Mouse (Mus musculus): Measurements from ENCODE around the gene Unkl. TPM values are rescaled to one million over a fixed set of nuclear protein-coding genes. Genes with fewer than 3 reads are reported as not detected.

The Unkl gene
- total RNA-seq, 2 experiments from 2014 or later, result 32.0 to 33.7 TPM

GRCm38 (mm10) chr17:25253760-25254159 is 65.6 kb downstream of the Unkl start:
- DNase-seq (ENCODE audit: low spot score in 2 of 2), result peak; percentile 52 to 58

- no peak for DNase-seq (ENCODE audit: low spot score in 2 of 2)
Measured at GRCm38 (mm10) chr17:25255110-25255509, 66.9 kb downstream of the Unkl start.

- no peak for DNase-seq (ENCODE audit: low spot score in 2 of 2)
Measured at GRCm38 (mm10) chr17:25256140-25256754, 68.0 kb downstream of the Unkl start, which contains the start of gene Baiap3. Gene Baiap3, minus strand, starts transcription at chr17:25256364.

- DNase-seq (ENCODE audit: low spot score in 2 of 2), result no peak
Measured at GRCm38 (mm10) chr17:25257804-25258261, 69.6 kb downstream of the Unkl start.

- peak; percentile 44 to 60 for DNase-seq (ENCODE audit: low spot score in 2 of 2)
Measured at GRCm38 (mm10) chr17:25264453-25264852, 76.3 kb downstream of the Unkl start.

GRCm38 (mm10) chr17:25270795-25271335 is 82.7 kb downstream of the Unkl start:
- DNase-seq (ENCODE audit: low spot score in 2 of 2), result no peak

- DNase-seq (ENCODE audit: low spot score in 2 of 2), result no peak
Measured at GRCm38 (mm10) chr17:25272326-25272725, 84.1 kb downstream of the Unkl start.

- DNase-seq (ENCODE audit: low spot score in 2 of 2), result peak; percentile 64 to 95
Measured at GRCm38 (mm10) chr17:25272951-25273705, 84.9 kb downstream of the Unkl start.

GRCm38 (mm10) chr17:25273706-25274501 is 85.7 kb downstream of the Unkl start:
- peak; percentile 98 to 99 for DNase-seq (ENCODE audit: low spot score in 2 of 2)

- peak in 1 of 2 experiments; percentile 17 for DNase-seq (ENCODE audit: low spot score in 2 of 2)
Measured at GRCm38 (mm10) chr17:25274571-25275346, 86.6 kb downstream of the Unkl start, which contains the start of gene Ube2i. Gene Ube2i, minus strand, starts transcription at chr17:25274622.

GRCm38 (mm10) chr17:25275833-25276232 is 87.6 kb downstream of the Unkl start:
- DNase-seq (ENCODE audit: low spot score in 2 of 2), result no peak

- DNase-seq (ENCODE audit: low spot score in 2 of 2), result no peak
Measured at GRCm38 (mm10) chr17:25282133-25282532, 93.9 kb downstream of the Unkl start.

Small RNA genes within 50 kb of the gene (microRNA-seq; reads per million reads assigned to microRNA genes)
- gene Mir3547, result 26.7 to 28.8 reads per million in 2 experiments

Other genes starting within 250 kb of the Unkl start
- 10 to 100 TPM; 13.0 to 14.1 TPM for gene Jpt2, start 227.7 kb upstream of the Unkl start, total RNA-seq (2021)
- 10 to 100 TPM; 27.2 to 28.9 TPM for gene Cramp1l, start 172.6 kb upstream of the Unkl start, total RNA-seq (2021)
- 10 to 100 TPM; 25.6 to 30.1 TPM for gene Ift140, start 172.3 kb upstream of the Unkl start, total RNA-seq (2021)
- gene Tmem204, start 104.8 kb upstream of the Unkl start, total RNA-seq (2021), result 1 to 10 TPM; 7.4 to 7.9 TPM
- 10 to 100 TPM; 36.5 to 43.3 TPM for gene Telo2, start 72.4 kb upstream of the Unkl start, total RNA-seq (2021)
- 1 to 10 TPM in 1 of 2 experiments, under 1 TPM in 1; 0.89 to 1.4 TPM for gene Ptx4, start 67.6 kb upstream of the Unkl start, total RNA-seq (2021)
- 10 to 100 TPM; 40.3 to 46.5 TPM for gene Clcn7, start 55.0 kb upstream of the Unkl start, total RNA-seq (2021)
- gene Ccdc154, start 25.9 kb upstream of the Unkl start, total RNA-seq (2021), result under 1 TPM in 1 of 2 experiments, not detected in 1; 0.18 TPM
- not detected for gene Gm38655, start 12.9 kb upstream of the Unkl start, total RNA-seq (2021)
- gene BC003965, start 3.8 kb upstream of the Unkl start, total RNA-seq (2021), result 10 to 100 TPM; 18.2 to 19.0 TPM
- gene Gnptg, start 51.7 kb downstream of the Unkl start, total RNA-seq (2021), result 10 to 100 TPM; 59.1 to 62.9 TPM
- gene Tsr3, start 51.8 kb downstream of the Unkl start, total RNA-seq (2021), result 10 to 100 TPM; 31.0 to 35.6 TPM
- 10 to 100 TPM; 13.7 to 14.6 TPM for gene Baiap3, start 68.0 kb downstream of the Unkl start, total RNA-seq (2021)
- 100 to 1,000 TPM; 238 to 255 TPM for gene Ube2i, start 86.2 kb downstream of the Unkl start, total RNA-seq (2021)
- not detected for gene Prss34, start 110.0 kb downstream of the Unkl start, total RNA-seq (2021)
- not detected for gene Prss28, start 120.2 kb downstream of the Unkl start, total RNA-seq (2021)
- gene Prss29, start 130.3 kb downstream of the Unkl start, total RNA-seq (2021), result not detected
- not detected for gene Tpsab1, start 157.2 kb downstream of the Unkl start, total RNA-seq (2021)
- 1 to 10 TPM in 1 of 2 experiments, under 1 TPM in 1; 0.42 to 1.0 TPM for gene Tpsb2, start 177.9 kb downstream of the Unkl start, total RNA-seq (2021)
- gene Tpsg1, start 180.9 kb downstream of the Unkl start, total RNA-seq (2021), result not detected
- gene Cacna1h, start 245.4 kb downstream of the Unkl start, total RNA-seq (2021), result 100 to 1,000 TPM in 1 of 2 experiments, 10 to 100 TPM in 1; 91.4 to 104 TPM

All from layer of hippocampus, postnatal 10 days (tissue).